Mouse (Mus musculus): Measurements from ENCODE around the gene Zscan12. TPM values are rescaled to one million over a fixed set of nuclear protein-coding genes. Genes with fewer than 3 reads are reported as not detected.

Gene Zscan12
- total and polyA plus RNA-seq, 3 experiments = 10.2 to 14.7 (median 10.6) TPM

- no peak for DNase-seq (ENCODE audit: extremely low read depth)
- H3K27me3 ChIP-seq (replicated peaks) = no peaks in the 10 kb centered on the region
- H3K4me3 ChIP-seq (replicated peaks in 1 of 3; ENCODE audit: low read depth in 2 of 3, low read length in 2 of 3, poor library complexity in 1 of 3) = no peak overlapping the region
- in situ Hi-C loops (cut with MboI; ENCODE audit: low pct_ligation_motif_present, low pct_unique_long_range_greater_than_20kb, low sequenced_read_pairs) = loop anchor here (10.0 to 25.0 kb wide), 2 partner anchors 46 to 603 kb away; partner anchors contain the start of genes Prss16 and Zscan26
- no peaks in the 10 kb centered on the region for H3K36me3 ChIP-seq (replicated peaks in 1 of 2; ENCODE audit: control insufficient read depth in 1 of 2, insufficient read depth in 1 of 2, low read length in 1 of 2)
- H3K4me2 ChIP-seq (ENCODE audit: insufficient read depth, low read depth, poor library complexity, severe bottlenecking) = no peak overlapping the region
- dilution Hi-C loops (cut with MboI; ENCODE audit: extremely low pct_ligation_motif_present, extremely low pct_unique_long_range_greater_than_20kb, low sequenced_read_pairs) = no loop called here
- H3K9me3 ChIP-seq (replicated peaks; ENCODE audit: low read length) = no peaks in the 10 kb centered on the region
- TF ChIP-seq MXI1 (IDR thresholded peaks at IDR 0.05; ENCODE audit: low read depth, low read length) (no peak), ELF1 (IDR thresholded peaks at IDR 0.05; ENCODE audit: low read depth, low read length) (no peak), UBTF (IDR thresholded peaks at IDR 0.05; ENCODE audit: low read depth, low read length) (no peak), ZNF384 (IDR thresholded peaks at IDR 0.05; ENCODE audit: low read depth, low read length) (no peak), MAZ (IDR thresholded peaks at IDR 0.05; ENCODE audit: low read depth, low read length) (no peak), MAX (IDR thresholded peaks at IDR 0.05; ENCODE audit: low read length) (no peak), ETS1 (conservative IDR thresholded peaks at IDR 0.05; ENCODE audit: low read depth, low read length) (no peak), RCOR1 (conservative IDR thresholded peaks at IDR 0.05; ENCODE audit: low read depth, low read length) (no peak), JUN (IDR thresholded peaks at IDR 0.05; ENCODE audit: insufficient read depth, low read depth, low read length) (no peak)
- no peaks in the 10 kb centered on the region for H3K4me1 ChIP-seq (ENCODE audit: control insufficient read depth in 1 of 2, insufficient read depth in 2 of 2)
- H3K79me2 ChIP-seq (replicated peaks; ENCODE audit: control insufficient read depth, extremely low read depth, insufficient read depth, poor library complexity, severe bottlenecking) = no peaks in the 10 kb centered on the region
- no peak overlapping the region for H3K27ac ChIP-seq (ENCODE audit: insufficient read depth, low read depth)
- no peak overlapping the region for H3K9ac ChIP-seq (ENCODE audit: insufficient read depth, low read depth)
Observed at GRCm38 (mm10) chr13:21408805-21409459, 46.3 kb downstream of the Zscan12 start.

- no peak for TF ChIP-seq ELF1 (IDR thresholded peaks at IDR 0.05; ENCODE audit: low read depth, low read length)
- no peaks in the 10 kb centered on the region for H3K9me3 ChIP-seq (replicated peaks; ENCODE audit: low read length)
- H3K27me3 ChIP-seq (replicated peaks) = no peaks in the 10 kb centered on the region
- dilution Hi-C loops (cut with MboI; ENCODE audit: extremely low pct_ligation_motif_present, extremely low pct_unique_long_range_greater_than_20kb, low sequenced_read_pairs) (no loop called here), in situ Hi-C loops (cut with MboI; ENCODE audit: low pct_ligation_motif_present, low pct_unique_long_range_greater_than_20kb, low sequenced_read_pairs) (loop anchor here (25.0 kb wide), 1 partner anchor 598 kb away; the partner anchor contains the start of gene Prss16)
- H3K36me3 ChIP-seq (replicated peaks in 1 of 2; ENCODE audit: control insufficient read depth in 1 of 2, insufficient read depth in 1 of 2, low read length in 1 of 2) = peaks cover 0 to under 1% of the 10 kb centered on the region in 2 experiments
- peak overlapping the region; percentile 30; the same call in 1 of the 2 replicates for H3K9ac ChIP-seq (ENCODE audit: insufficient read depth, low read depth)
- H3K4me1 ChIP-seq (ENCODE audit: control insufficient read depth in 1 of 2, insufficient read depth in 2 of 2) = peaks cover 5 to 15% of the 10 kb centered on the region in 2 experiments
- no peak overlapping the region for H3K4me3 ChIP-seq (replicated peaks in 1 of 3; ENCODE audit: low read depth in 2 of 3, low read length in 2 of 3, poor library complexity in 1 of 3)
- H3K79me2 ChIP-seq (replicated peaks; ENCODE audit: control insufficient read depth, extremely low read depth, insufficient read depth, poor library complexity, severe bottlenecking) = no peaks in the 10 kb centered on the region
- H3K4me2 ChIP-seq (ENCODE audit: insufficient read depth, low read depth, poor library complexity, severe bottlenecking) = peak overlapping the region; percentile 73
- DNase-seq (ENCODE audit: extremely low read depth) = no peak
- no peak overlapping the region for H3K27ac ChIP-seq (ENCODE audit: insufficient read depth, low read depth)
Observed at GRCm38 (mm10) chr13:21414231-21415212, 51.9 kb downstream of the Zscan12 start.
